Mouse (Mus musculus) lung, postnatal 0 days (tissue): ENCODE measurements around the gene Rad51b. TPM values are rescaled to one million over a fixed set of nuclear protein-coding genes. Genes with fewer than 3 reads are reported as not detected.
A peak's percentile ranks its signal among the peaks of the same experiment; 100 is the strongest.

Source experiments
- ATAC-seq: fragments of 200-750 bp; cut with Nextera tagmentation; 2 replicates; pipeline ENCODE4 v1.8.0; 2017; ENCODE audit warnings: moderate library complexity
- DNase-seq: peaks from one replicate; pipeline ENCODE4 v3.0.0-alpha.2; 2016; ENCODE audit warnings: low spot score
- H3K27ac ChIP-seq: fragments of 300-500 bp; sonication (generic); 2 replicates; pipeline ENCODE4 v1.5.1; 2014; ENCODE audit warnings: antibody characterized with exemption, mild to moderate bottlenecking, low read length, mixed read lengths
- H3K27me3 ChIP-seq: fragments of 300-500 bp; sonication (generic); replicated peaks from 2 replicates; pipeline ENCODE4 v1.6.1; 2014; ENCODE audit warnings: low read length, mixed read lengths; ENCODE audit not compliant: insufficient read depth
- H3K36me3 ChIP-seq: fragments of 300-500 bp; sonication (generic); 2 replicates; pipeline ENCODE4 v1.6.1; 2014; ENCODE audit warnings: low read length, mixed read lengths; ENCODE audit not compliant: insufficient read depth
- H3K4me1 ChIP-seq: fragments of 300-500 bp; sonication (generic); 2 replicates; pipeline ENCODE4 v1.6.1; 2014; ENCODE audit warnings: antibody characterized with exemption, low read depth, low read length, mixed read lengths; ENCODE audit not compliant: insufficient read depth
- H3K4me2 ChIP-seq: fragments of 300-500 bp; sonication (generic); replicated peaks from 2 replicates; pipeline ENCODE4 v1.6.1; 2014; ENCODE audit warnings: low read depth, mild to moderate bottlenecking, low read length, moderate library complexity, mixed read lengths
- H3K4me3 ChIP-seq: fragments of 300-500 bp; sonication (generic); 2 replicates; pipeline ENCODE4 v1.5.1; 2014; ENCODE audit warnings: low read depth, low read length
- H3K9ac ChIP-seq: fragments of 300-500 bp; sonication (generic); replicated peaks from 2 replicates; pipeline ENCODE4 v1.6.1; 2014; ENCODE audit warnings: low read depth, mild to moderate bottlenecking
- H3K9me3 ChIP-seq: fragments of 300-500 bp; sonication (generic); 2 replicates; pipeline ENCODE4 v1.6.1; 2016; ENCODE audit warnings: low read length, mixed read lengths
- CTCF ChIP-seq: IDR thresholded peaks from 2 replicates; pipeline ENCODE4 v1.5.1; 2016; ENCODE audit warnings: antibody characterized with exemption, mild to moderate bottlenecking
- EP300 ChIP-seq: IDR thresholded peaks from 2 replicates; pipeline ENCODE4 v1.6.1; 2016; ENCODE audit warnings: antibody characterized with exemption, mild to moderate bottlenecking, control low read depth
- WGBS: fragments of 180-500 bp; shearing (Covaris S2); extraction: QIAGEN DNeasy Blood & Tissue Kit; methylation state at CpG from one replicate; pipeline ENCODE4 v1.1.7; 2014; 5-methylcytosine and 5-hydroxymethylcytosine counted together
- polyA plus RNA-seq: library from polyadenylated mRNA; unstranded; fragments of >200 nt; fragmentation: Nextera tagmentation; extraction: Ambion mirVana; gene quantifications from 2 replicates; pipeline ENCODE4 v1.2.1, GENCODE M21; 2015

Rad51b gene
- polyA plus RNA-seq, 1 experiment from 2014 or later = 1.3 TPM

DNA sequence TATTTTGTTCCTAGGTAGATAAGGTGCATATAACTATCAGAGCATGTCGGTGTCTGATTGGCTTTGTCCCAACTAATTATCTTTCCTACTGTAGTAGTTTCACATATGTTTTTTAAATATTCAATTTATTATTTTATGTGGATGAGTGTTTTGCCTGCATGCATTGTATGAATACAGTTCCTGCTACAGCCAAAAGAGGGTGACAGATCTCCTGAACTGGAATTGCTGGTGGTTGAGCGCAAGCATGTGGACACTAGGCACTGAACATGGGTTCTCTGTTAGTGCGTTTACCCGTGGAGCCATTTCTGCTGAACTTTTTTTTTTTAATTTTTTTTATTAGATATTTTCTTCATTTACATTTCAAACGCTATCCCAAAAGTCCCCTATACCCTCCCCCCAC is 358.1 kb downstream of the Rad51b start:
- Histone ChIP-seq H3K4me1 (no peaks in the 10 kb centered on the region), H3K9ac (no peak overlapping the region), H3K4me2 (no peak overlapping the region), H3K27me3 (no peaks in the 10 kb centered on the region), H3K36me3 (no peaks in the 10 kb centered on the region), H3K27ac (no peak overlapping the region), H3K9me3 (no peaks in the 10 kb centered on the region), H3K4me3 (no peak overlapping the region)
- ATAC-seq = no peak
- no peak for DNase-seq
- TF ChIP-seq CTCF (peak; percentile 22; the same call in 1 of the 2 replicates), EP300 (no peak)
- 96% methylated on average over 5 of the region's 5 CpGs for WGBS

DNA sequence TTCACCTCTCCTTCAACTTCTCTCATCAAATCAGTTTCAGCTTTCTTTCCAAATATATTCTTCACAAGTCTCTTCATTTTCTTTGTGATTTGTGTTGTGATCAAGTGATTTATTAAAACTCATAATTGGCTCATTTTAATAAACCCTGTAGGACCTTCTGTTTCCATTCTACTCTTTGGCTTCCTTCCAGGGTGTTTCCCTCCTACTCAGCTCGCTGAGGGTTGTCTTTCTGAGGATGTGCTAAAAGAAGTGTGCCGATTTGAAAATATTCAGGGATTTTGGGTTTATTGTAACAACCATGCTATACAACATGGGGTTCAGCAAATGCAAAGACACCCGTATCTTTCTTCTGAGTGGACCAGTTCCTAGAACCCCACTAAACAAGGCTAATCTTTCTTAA is 361.8 kb downstream of the Rad51b start:
- DNase-seq (no peak), ATAC-seq (no peak)
- WGBS = 60% methylated on average over 3 of the region's 3 CpGs
- Histone ChIP-seq H3K4me3 (no peak overlapping the region), H3K27me3 (no peaks in the 10 kb centered on the region), H3K36me3 (no peaks in the 10 kb centered on the region), H3K27ac (no peak overlapping the region), H3K9me3 (no peaks in the 10 kb centered on the region), H3K9ac (no peak overlapping the region), H3K4me1 (peaks cover 5% of the 10 kb centered on the region; the same call in 1 of the 2 replicates), H3K4me2 (no peak overlapping the region)
- no peak for TF ChIP-seq CTCF

DNA sequence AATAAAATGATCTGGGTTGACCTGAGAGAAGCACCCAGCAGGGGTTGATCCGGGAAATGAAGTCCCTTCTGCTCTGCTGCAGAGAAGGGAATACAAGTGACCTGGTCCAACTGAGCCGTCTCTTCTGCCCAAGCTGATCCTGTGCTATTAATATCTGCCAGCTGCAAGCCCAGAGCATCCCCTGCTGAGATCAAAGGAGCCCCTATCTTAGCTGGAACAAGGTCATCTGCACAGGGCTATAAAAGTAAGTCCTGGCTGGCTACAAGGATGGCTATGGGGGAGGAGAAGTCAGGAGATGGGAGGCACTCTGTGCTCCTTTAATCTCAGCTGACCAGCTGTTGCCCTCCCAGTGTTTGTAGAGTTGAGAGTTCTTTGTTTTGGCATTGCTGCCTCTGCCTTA is 364.2 kb downstream of the Rad51b start:
- H3K27ac ChIP-seq = no peak overlapping the region
- H3K4me3 ChIP-seq = no peak overlapping the region
- peaks cover 10% of the 10 kb centered on the region; the same call in 1 of the 2 replicates for H3K4me1 ChIP-seq
- no peaks in the 10 kb centered on the region for H3K36me3 ChIP-seq
- DNase-seq (no peak), ATAC-seq (no peak)
- no peaks in the 10 kb centered on the region for H3K9me3 ChIP-seq
- H3K4me2 ChIP-seq = no peak overlapping the region
- no peaks in the 10 kb centered on the region for H3K27me3 ChIP-seq
- no peak for TF ChIP-seq CTCF
- TF ChIP-seq EP300 = no peak
- 32% methylated on average over 2 of the region's 2 CpGs for WGBS
- H3K9ac ChIP-seq = no peak overlapping the region

DNA sequence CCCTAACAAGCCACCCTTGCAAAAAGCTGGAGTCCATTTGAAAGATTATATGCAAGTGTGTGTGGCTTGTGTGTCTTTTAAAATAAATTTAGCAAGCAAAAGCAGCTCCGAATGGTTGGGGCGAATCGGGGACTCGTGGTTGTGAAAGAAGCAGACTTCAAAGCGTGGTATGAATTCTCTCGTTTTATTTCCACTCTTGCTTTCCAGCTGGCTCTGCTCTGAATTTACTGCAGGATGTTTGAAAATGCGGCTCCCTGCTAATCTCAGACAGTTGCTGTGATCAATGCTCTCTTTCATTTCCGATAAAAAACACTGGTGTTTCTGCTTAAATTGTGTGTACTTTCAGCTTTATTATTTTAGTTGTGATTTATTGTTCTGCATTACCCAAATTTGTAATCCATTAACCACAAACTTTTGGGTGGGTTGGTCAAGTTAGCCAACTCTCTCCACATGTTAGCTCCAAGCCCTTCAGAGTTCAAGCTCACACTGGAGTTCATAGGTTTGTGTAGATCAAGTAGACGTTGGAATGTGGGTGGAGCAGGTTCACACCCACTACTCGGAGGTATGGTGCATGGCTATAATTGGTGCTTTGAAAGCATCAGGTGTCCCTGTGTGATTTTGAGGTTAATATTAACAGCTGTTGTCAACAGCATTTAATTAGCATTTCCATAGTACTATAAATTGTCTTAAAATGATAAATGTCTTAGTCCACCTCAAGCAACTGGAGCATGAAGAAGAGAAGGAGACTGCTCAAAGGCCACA is 366.2 kb downstream of the Rad51b start:
- Histone ChIP-seq H3K4me2 (no peak overlapping the region), H3K9me3 (no peaks in the 10 kb centered on the region), H3K9ac (no peak overlapping the region), H3K27ac (peak overlapping the region; percentile 76), H3K36me3 (no peaks in the 10 kb centered on the region), H3K4me3 (no peak overlapping the region), H3K27me3 (no peaks in the 10 kb centered on the region), H3K4me1 (peaks cover 10% of the 10 kb centered on the region; the same call in 1 of the 2 replicates)
- WGBS = 26% methylated on average over 10 of the region's 10 CpGs
- DNase-seq (peak; percentile 80), ATAC-seq (peak; percentile 78)
- TF ChIP-seq CTCF (no peak), EP300 (peak; percentile 75)

DNA sequence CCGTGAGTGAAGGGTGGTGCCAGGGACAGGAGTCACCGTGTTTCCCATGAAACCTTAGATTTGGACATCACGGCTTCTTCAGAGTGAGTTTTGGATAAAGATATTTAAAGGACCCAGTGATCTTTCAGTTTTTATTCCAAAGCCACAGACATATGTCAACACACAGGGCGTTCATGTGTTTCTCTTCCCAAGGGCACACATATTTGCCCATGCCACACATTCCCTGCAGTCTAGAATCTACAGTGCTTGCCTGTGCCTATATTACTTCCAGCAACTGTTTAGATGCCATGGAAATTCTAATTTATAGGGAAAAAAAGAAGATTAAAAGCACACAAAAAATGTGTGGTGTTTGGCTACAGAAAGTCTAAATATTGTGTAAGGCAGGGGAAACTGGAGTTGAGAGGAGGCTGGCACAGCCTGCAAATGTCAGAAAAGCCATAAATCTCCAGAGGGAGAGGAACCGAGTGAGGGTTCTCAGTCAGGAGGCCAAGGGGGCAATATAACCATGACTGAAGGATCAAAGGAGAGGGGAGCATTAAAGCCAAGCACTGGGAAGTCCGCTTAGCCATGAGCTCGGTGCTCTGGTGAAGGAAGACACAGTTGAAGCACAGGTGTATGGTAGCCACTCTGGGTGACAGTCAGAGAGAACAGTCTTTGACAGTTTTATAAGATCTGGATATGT is 367.0 kb downstream of the Rad51b start:
- Histone ChIP-seq H3K4me2 (no peak overlapping the region), H3K27me3 (no peaks in the 10 kb centered on the region), H3K27ac (peak overlapping the region; percentile 76), H3K9me3 (no peaks in the 10 kb centered on the region), H3K4me1 (peaks cover 10% of the 10 kb centered on the region; the same call in 1 of the 2 replicates), H3K4me3 (no peak overlapping the region), H3K9ac (no peak overlapping the region), H3K36me3 (no peaks in the 10 kb centered on the region)
- peak; percentile 29 for DNase-seq
- WGBS = 59% methylated on average over 7 of the region's 7 CpGs
- peak; percentile 50; the same call in 1 of the 2 replicates for ATAC-seq
- no peak for TF ChIP-seq CTCF
- TF ChIP-seq EP300 = 0 out of 2 replicates have a peak, but pooled peaks have one; percentile 42

DNA sequence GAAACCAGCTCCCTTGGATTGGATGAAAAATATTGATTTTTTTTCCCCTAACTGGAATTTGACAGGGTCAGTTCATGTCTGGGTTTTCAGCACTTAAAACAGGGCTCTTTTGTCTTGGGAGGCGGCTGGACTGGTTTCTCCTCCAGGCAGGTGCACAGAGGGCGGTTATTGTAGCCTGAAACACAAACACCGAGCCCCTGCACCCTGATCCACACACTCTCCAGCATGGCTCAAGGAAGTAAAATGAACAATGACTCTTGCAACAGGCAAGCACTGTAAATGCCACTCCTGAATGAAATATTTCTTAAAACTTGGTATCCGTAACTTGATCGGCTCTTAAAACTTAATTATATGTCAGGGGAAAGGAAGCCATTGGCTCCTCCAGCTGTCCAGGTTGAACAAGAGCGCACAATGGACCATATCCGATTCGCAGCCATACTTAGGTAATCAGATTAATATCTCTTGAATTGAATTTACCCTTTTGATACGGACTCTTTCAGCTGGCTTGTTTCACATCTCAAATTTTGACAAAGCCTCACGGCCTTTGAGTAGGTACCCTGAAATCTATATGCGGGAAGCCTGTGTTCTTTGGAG is 377.9 kb downstream of the Rad51b start:
- H3K27ac ChIP-seq = peak overlapping the region; percentile 58
- no peak overlapping the region for H3K9ac ChIP-seq
- H3K36me3 ChIP-seq = no peaks in the 10 kb centered on the region
- ATAC-seq (peak; percentile 36), DNase-seq (peak; percentile 77)
- WGBS = 41% methylated on average over 11 of the region's 11 CpGs
- H3K9me3 ChIP-seq = no peaks in the 10 kb centered on the region
- H3K4me3 ChIP-seq = no peak overlapping the region
- TF ChIP-seq EP300 (no peak), CTCF (no peak)
- peak overlapping the region; percentile 15; the same call in 1 of the 2 replicates for H3K4me2 ChIP-seq
- H3K4me1 ChIP-seq = peaks cover 9% of the 10 kb centered on the region; the same call in 1 of the 2 replicates
- no peaks in the 10 kb centered on the region for H3K27me3 ChIP-seq
